Mouse (Mus musculus): ENCODE results near the gene Gtf3a. TPM values are rescaled to one million over a fixed set of nuclear protein-coding genes. Genes with fewer than 3 reads are reported as not detected.

Gene Gtf3a
- polyA plus RNA-seq, 1 experiment from 2014 or later = 98.6 TPM

GRCm38 (mm10) chr5:146942965-146943364 is 5.5 kb upstream of the Gtf3a start:
- H3K4me3 ChIP-seq (ENCODE audit: low read depth, low read length) = no peak overlapping the region
- no peak overlapping the region for H3K4me2 ChIP-seq
- H3K9ac ChIP-seq (ENCODE audit: low read depth, low read length) = no peak overlapping the region
- H3K27ac ChIP-seq (ENCODE audit: low read depth, low read length) = no peak overlapping the region
- H3K4me1 ChIP-seq (ENCODE audit: control insufficient read depth, insufficient read depth, low read length) = no peaks in the 10 kb centered on the region
- ATAC-seq (replicated peaks; ENCODE audit: insufficient number of reproducible peaks, low FRiP score, low TSS enrichment) = no peak
- no peaks in the 10 kb centered on the region for H3K36me3 ChIP-seq (ENCODE audit: control insufficient read depth, insufficient read depth, low read length)
- H3K9me3 ChIP-seq (replicated peaks; ENCODE audit: control insufficient read depth, low read length) = peaks cover 2% of the 10 kb centered on the region; the same call in 1 of the 2 replicates
- H3K27me3 ChIP-seq (ENCODE audit: control insufficient read depth, insufficient read depth, low read length) = no peaks in the 10 kb centered on the region
- 76% methylated on average over 15 of the region's 15 CpGs for WGBS (ENCODE audit: insufficient replicate concordance)

- no peak overlapping the region for H3K4me3 ChIP-seq (ENCODE audit: low read depth, low read length)
- 83% methylated on average over 2 of the region's 2 CpGs for WGBS (ENCODE audit: insufficient replicate concordance)
- no peaks in the 10 kb centered on the region for H3K27me3 ChIP-seq (ENCODE audit: control insufficient read depth, insufficient read depth, low read length)
- H3K36me3 ChIP-seq (ENCODE audit: control insufficient read depth, insufficient read depth, low read length) = no peaks in the 10 kb centered on the region
- H3K4me1 ChIP-seq (ENCODE audit: control insufficient read depth, insufficient read depth, low read length) = peaks cover 6% of the 10 kb centered on the region
- no peak overlapping the region for H3K9ac ChIP-seq (ENCODE audit: low read depth, low read length)
- no peak overlapping the region for H3K4me2 ChIP-seq
- H3K27ac ChIP-seq (ENCODE audit: low read depth, low read length) = no peak overlapping the region
- ATAC-seq (replicated peaks; ENCODE audit: insufficient number of reproducible peaks, low FRiP score, low TSS enrichment) = no peak
- peaks cover 2% of the 10 kb centered on the region; the same call in 1 of the 2 replicates for H3K9me3 ChIP-seq (replicated peaks; ENCODE audit: control insufficient read depth, low read length)
Observed at GRCm38 (mm10) chr5:146944568-146944967, 3.9 kb upstream of the Gtf3a start.

GRCm38 (mm10) chr5:146946682-146947081 is 1.8 kb upstream of the Gtf3a start:
- Histone ChIP-seq H3K27ac (ENCODE audit: low read depth, low read length) (no peak overlapping the region), H3K36me3 (ENCODE audit: control insufficient read depth, insufficient read depth, low read length) (peaks cover 5% of the 10 kb centered on the region), H3K4me2 (no peak overlapping the region), H3K9ac (ENCODE audit: low read depth, low read length) (no peak overlapping the region), H3K4me3 (ENCODE audit: low read depth, low read length) (no peak overlapping the region), H3K27me3 (ENCODE audit: control insufficient read depth, insufficient read depth, low read length) (no peaks in the 10 kb centered on the region), H3K9me3 (replicated peaks; ENCODE audit: control insufficient read depth, low read length) (peaks cover 2% of the 10 kb centered on the region; the same call in 1 of the 2 replicates), H3K4me1 (ENCODE audit: control insufficient read depth, insufficient read depth, low read length) (peaks cover 12% of the 10 kb centered on the region)
- WGBS (ENCODE audit: insufficient replicate concordance) = 84% methylated on average over 9 of the region's 9 CpGs
- ATAC-seq (replicated peaks; ENCODE audit: insufficient number of reproducible peaks, low FRiP score, low TSS enrichment) = no peak

- Histone ChIP-seq H3K4me2 (no peak overlapping the region; the same call in 1 of the 2 replicates), H3K27me3 (ENCODE audit: control insufficient read depth, insufficient read depth, low read length) (no peaks in the 10 kb centered on the region), H3K36me3 (ENCODE audit: control insufficient read depth, insufficient read depth, low read length) (peaks cover 10% of the 10 kb centered on the region), H3K27ac (ENCODE audit: low read depth, low read length) (no peak overlapping the region), H3K4me3 (ENCODE audit: low read depth, low read length) (no peak overlapping the region), H3K9me3 (replicated peaks; ENCODE audit: control insufficient read depth, low read length) (peaks cover 2% of the 10 kb centered on the region; the same call in 1 of the 2 replicates), H3K9ac (ENCODE audit: low read depth, low read length) (no peak overlapping the region), H3K4me1 (ENCODE audit: control insufficient read depth, insufficient read depth, low read length) (peaks cover 12% of the 10 kb centered on the region)
- WGBS (ENCODE audit: insufficient replicate concordance) = 87% methylated on average over 6 of the region's 6 CpGs
- no peak for ATAC-seq (replicated peaks; ENCODE audit: insufficient number of reproducible peaks, low FRiP score, low TSS enrichment)
Observed at GRCm38 (mm10) chr5:146947497-146947896, 960 bp upstream of the Gtf3a start.

- H3K4me3 ChIP-seq (ENCODE audit: low read depth, low read length) = peak overlapping the region; percentile 85
- peaks cover 2% of the 10 kb centered on the region; the same call in 1 of the 2 replicates for H3K9me3 ChIP-seq (replicated peaks; ENCODE audit: control insufficient read depth, low read length)
- 18% methylated on average over 10 of the region's 10 CpGs for WGBS (ENCODE audit: insufficient replicate concordance)
- ATAC-seq (replicated peaks; ENCODE audit: insufficient number of reproducible peaks, low FRiP score, low TSS enrichment) = no peak
- H3K27me3 ChIP-seq (ENCODE audit: control insufficient read depth, insufficient read depth, low read length) = no peaks in the 10 kb centered on the region
- peaks cover 12% of the 10 kb centered on the region for H3K4me1 ChIP-seq (ENCODE audit: control insufficient read depth, insufficient read depth, low read length)
- peak overlapping the region; percentile 91 for H3K4me2 ChIP-seq
- H3K27ac ChIP-seq (ENCODE audit: low read depth, low read length) = peak overlapping the region; percentile 36; the same call in 1 of the 2 replicates
- peak overlapping the region; percentile 91 for H3K9ac ChIP-seq (ENCODE audit: low read depth, low read length)
- H3K36me3 ChIP-seq (ENCODE audit: control insufficient read depth, insufficient read depth, low read length) = peaks cover 16% of the 10 kb centered on the region
Observed at GRCm38 (mm10) chr5:146948041-146948507, 383 bp upstream of the Gtf3a start.

GRCm38 (mm10) chr5:146954576-146954975 is 6.1 kb downstream of the Gtf3a start:
- Histone ChIP-seq H3K27ac (ENCODE audit: low read depth, low read length) (no peak overlapping the region), H3K4me1 (ENCODE audit: control insufficient read depth, insufficient read depth, low read length) (peaks cover 5% of the 10 kb centered on the region), H3K27me3 (ENCODE audit: control insufficient read depth, insufficient read depth, low read length) (no peaks in the 10 kb centered on the region), H3K9me3 (replicated peaks; ENCODE audit: control insufficient read depth, low read length) (no peaks in the 10 kb centered on the region), H3K4me2 (no peak overlapping the region), H3K9ac (ENCODE audit: low read depth, low read length) (no peak overlapping the region), H3K36me3 (ENCODE audit: control insufficient read depth, insufficient read depth, low read length) (peaks cover 61% of the 10 kb centered on the region), H3K4me3 (ENCODE audit: low read depth, low read length) (no peak overlapping the region)
- 94% methylated on average over 7 of the region's 7 CpGs for WGBS (ENCODE audit: insufficient replicate concordance)
- ATAC-seq (replicated peaks; ENCODE audit: insufficient number of reproducible peaks, low FRiP score, low TSS enrichment) = no peak

- Histone ChIP-seq H3K27me3 (ENCODE audit: control insufficient read depth, insufficient read depth, low read length) (no peaks in the 10 kb centered on the region), H3K9me3 (replicated peaks; ENCODE audit: control insufficient read depth, low read length) (no peaks in the 10 kb centered on the region), H3K36me3 (ENCODE audit: control insufficient read depth, insufficient read depth, low read length) (peaks cover 61% of the 10 kb centered on the region), H3K4me1 (ENCODE audit: control insufficient read depth, insufficient read depth, low read length) (no peaks in the 10 kb centered on the region), H3K27ac (ENCODE audit: low read depth, low read length) (no peak overlapping the region), H3K9ac (ENCODE audit: low read depth, low read length) (no peak overlapping the region), H3K4me3 (ENCODE audit: low read depth, low read length) (no peak overlapping the region), H3K4me2 (no peak overlapping the region)
- no peak for ATAC-seq (replicated peaks; ENCODE audit: insufficient number of reproducible peaks, low FRiP score, low TSS enrichment)
- WGBS (ENCODE audit: insufficient replicate concordance) = 79% methylated on average over 5 of the region's 5 CpGs
Observed at GRCm38 (mm10) chr5:146955651-146956050, 7.2 kb downstream of the Gtf3a start.

- ATAC-seq (replicated peaks; ENCODE audit: insufficient number of reproducible peaks, low FRiP score, low TSS enrichment) = no peak
- Histone ChIP-seq H3K36me3 (ENCODE audit: control insufficient read depth, insufficient read depth, low read length) (peaks cover 56% of the 10 kb centered on the region), H3K27me3 (ENCODE audit: control insufficient read depth, insufficient read depth, low read length) (no peaks in the 10 kb centered on the region), H3K9me3 (replicated peaks; ENCODE audit: control insufficient read depth, low read length) (no peaks in the 10 kb centered on the region), H3K27ac (ENCODE audit: low read depth, low read length) (no peak overlapping the region), H3K4me2 (no peak overlapping the region), H3K4me1 (ENCODE audit: control insufficient read depth, insufficient read depth, low read length) (no peaks in the 10 kb centered on the region), H3K4me3 (ENCODE audit: low read depth, low read length) (no peak overlapping the region), H3K9ac (ENCODE audit: low read depth, low read length) (no peak overlapping the region)
- 88% methylated on average over 18 of the region's 18 CpGs for WGBS (ENCODE audit: insufficient replicate concordance)
Observed at GRCm38 (mm10) chr5:146956678-146957077, 8.2 kb downstream of the Gtf3a start.
